Mouse (Mus musculus): ENCODE results near the gene Slco2a1. TPM values are rescaled to one million over a fixed set of nuclear protein-coding genes. Genes with fewer than 3 reads are reported as not detected.
A peak's percentile ranks its signal among the peaks of the same experiment; 100 is the strongest.
"Not testable (repeated sequence)": the region's sequence is repeated elsewhere in the genome, so short reads cannot be mapped to it uniquely, and the experiment has no call there.

Slco2a1 gene
- polyA plus RNA-seq, 1 experiment from 2014 or later, result 9.8 TPM

- H3K27me3 ChIP-seq (ENCODE audit: insufficient read depth, low read length), result no peaks in the 10 kb centered on the region
- peak overlapping the region; percentile 42; the same call in 1 of the 2 replicates for H3K27ac ChIP-seq
- DNase-seq (ENCODE audit: low spot score) (peak; percentile 41), ATAC-seq (replicated peaks; ENCODE audit: low FRiP score, low read depth) (peak; percentile 35; the same call in 1 of the 2 replicates)
- H3K9ac ChIP-seq (ENCODE audit: low read depth, low read length), result no peak overlapping the region
- H3K9me3 ChIP-seq (replicated peaks; ENCODE audit: low read length), result no peaks in the 10 kb centered on the region
- TF ChIP-seq CTCF (IDR thresholded peaks at IDR 0.05; ENCODE audit: low read depth), result no peak
- H3K36me3 ChIP-seq (ENCODE audit: insufficient read depth, low read length), result no peaks in the 10 kb centered on the region
- no peaks in the 10 kb centered on the region; the same call in 1 of the 2 replicates for H3K4me1 ChIP-seq (replicated peaks; ENCODE audit: insufficient read depth, low read length)
- H3K4me2 ChIP-seq (ENCODE audit: low read length), result no peak overlapping the region
- H3K4me3 ChIP-seq (replicated peaks; ENCODE audit: low read depth, low read length), result no peak overlapping the region
- WGBS, result 51% methylated on average over 9 of the region's 9 CpGs
Observed at GRCm38 (mm10) chr9:103090116-103090875, 101.8 kb downstream of the Slco2a1 start.

DNA sequence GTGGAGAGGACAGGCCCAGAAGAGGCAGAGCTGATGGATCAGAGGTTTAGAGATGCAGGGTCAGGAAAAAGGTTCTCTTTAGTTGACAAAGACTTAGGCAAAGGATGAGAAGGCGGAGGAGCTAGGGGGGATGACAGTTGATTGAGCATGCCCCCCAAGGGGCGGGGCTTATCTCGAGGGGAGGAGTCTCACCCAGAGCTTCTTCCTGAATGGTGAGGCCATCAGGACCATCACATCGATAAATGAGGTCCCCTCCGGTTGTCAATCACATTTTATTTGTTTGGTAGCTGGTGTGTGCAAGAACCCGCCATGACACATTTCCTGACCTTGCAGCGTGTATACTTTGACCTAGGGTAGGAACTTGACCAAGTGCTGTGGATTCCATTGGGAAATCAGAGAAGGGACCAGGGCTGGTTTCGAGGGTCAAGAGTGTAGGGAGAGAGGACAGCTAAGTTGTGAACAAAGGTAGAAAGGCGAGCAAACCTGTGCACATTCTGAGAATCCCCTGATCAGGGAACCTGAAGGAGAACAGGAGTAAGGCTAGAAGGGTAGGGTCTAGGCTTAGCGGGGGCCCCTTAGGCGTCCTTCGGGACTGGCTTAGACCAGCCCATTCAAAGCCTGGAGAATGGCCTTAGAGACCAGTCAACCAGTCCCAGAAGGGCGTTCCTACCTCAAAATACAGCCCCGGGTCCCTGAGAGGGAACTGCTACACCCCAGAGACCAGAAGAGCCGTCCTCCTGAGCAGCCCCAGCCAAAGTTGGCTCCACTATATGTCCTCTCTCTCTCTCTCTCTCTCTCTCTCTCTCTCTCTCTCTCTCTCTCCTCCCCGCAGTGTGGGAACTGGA is 102.7 kb downstream of the Slco2a1 start:
- Histone ChIP-seq H3K4me2 (ENCODE audit: low read length) (no peak overlapping the region), H3K4me1 (replicated peaks; ENCODE audit: insufficient read depth, low read length) (no peaks in the 10 kb centered on the region; the same call in 1 of the 2 replicates), H3K36me3 (ENCODE audit: insufficient read depth, low read length) (no peaks in the 10 kb centered on the region), H3K9me3 (replicated peaks; ENCODE audit: low read length) (no peaks in the 10 kb centered on the region), H3K9ac (ENCODE audit: low read depth, low read length) (no peak overlapping the region), H3K27me3 (ENCODE audit: insufficient read depth, low read length) (no peaks in the 10 kb centered on the region), H3K4me3 (replicated peaks; ENCODE audit: low read depth, low read length) (no peak overlapping the region), H3K27ac (no peak overlapping the region)
- no peak for DNase-seq (ENCODE audit: low spot score)
- WGBS, result 76% methylated on average over 16 of the region's 16 CpGs
- no peak for ATAC-seq (replicated peaks; ENCODE audit: low FRiP score, low read depth)
- TF ChIP-seq CTCF (IDR thresholded peaks at IDR 0.05; ENCODE audit: low read depth), result no peak

DNA sequence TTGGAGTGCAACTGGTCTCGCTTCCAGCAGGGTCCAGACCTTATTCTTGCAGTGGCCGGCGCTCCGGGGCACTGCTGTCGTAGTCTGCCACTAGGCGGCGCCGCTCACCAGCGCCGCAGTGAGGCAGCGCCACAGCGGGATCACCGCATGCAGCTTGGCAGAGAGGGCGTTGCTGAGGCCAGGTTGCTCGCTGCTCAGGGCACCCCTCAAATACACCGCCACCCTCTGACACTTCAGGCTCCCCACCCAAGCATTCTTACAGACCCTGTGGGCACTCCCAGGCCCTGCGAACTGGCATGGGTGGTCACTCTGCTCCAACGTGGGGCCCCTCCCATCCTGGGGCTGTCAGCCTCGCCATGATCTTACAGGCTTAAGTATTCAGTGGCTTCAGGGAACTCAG is 103.7 kb downstream of the Slco2a1 start:
- Histone ChIP-seq H3K27me3 (ENCODE audit: insufficient read depth, low read length) (no peaks in the 10 kb centered on the region), H3K9me3 (replicated peaks; ENCODE audit: low read length) (no peaks in the 10 kb centered on the region), H3K4me1 (replicated peaks; ENCODE audit: insufficient read depth, low read length) (no peaks in the 10 kb centered on the region; the same call in 1 of the 2 replicates), H3K9ac (ENCODE audit: low read depth, low read length) (peak overlapping the region; percentile 50; the same call in 1 of the 2 replicates), H3K4me2 (ENCODE audit: low read length) (peak overlapping the region; percentile 78), H3K36me3 (ENCODE audit: insufficient read depth, low read length) (no peaks in the 10 kb centered on the region), H3K4me3 (replicated peaks; ENCODE audit: low read depth, low read length) (peak overlapping the region; percentile 36), H3K27ac (peak overlapping the region; percentile 70)
- DNase-seq (ENCODE audit: low spot score) (peak; percentile 93), ATAC-seq (replicated peaks; ENCODE audit: low FRiP score, low read depth) (peak; percentile 87)
- TF ChIP-seq CTCF (IDR thresholded peaks at IDR 0.05; ENCODE audit: low read depth), result peak; percentile 98
- under 1% methylated on average over 19 of the region's 19 CpGs for WGBS

DNA sequence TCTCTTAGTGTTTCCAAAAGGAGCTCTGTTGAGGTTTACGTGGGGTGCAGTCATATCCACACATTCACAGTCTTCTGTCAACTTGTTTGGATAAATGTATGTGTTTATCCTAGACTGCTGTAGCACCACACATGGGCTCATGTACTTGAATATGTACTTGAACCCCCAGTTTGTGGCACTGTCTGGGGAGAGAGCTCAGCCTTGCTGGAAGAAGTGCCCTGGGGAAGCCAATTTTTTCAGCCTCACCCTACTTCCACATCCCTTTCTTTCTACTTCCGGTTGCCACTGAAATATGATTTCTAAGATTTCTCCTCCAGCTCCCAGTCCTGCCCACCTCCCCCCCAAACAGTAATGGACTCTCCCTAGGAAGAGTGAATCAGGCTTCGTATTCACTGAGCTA is 105.2 kb downstream of the Slco2a1 start:
- ATAC-seq (replicated peaks; ENCODE audit: low FRiP score, low read depth) (no peak), DNase-seq (ENCODE audit: low spot score) (no peak)
- Histone ChIP-seq H3K27me3 (ENCODE audit: insufficient read depth, low read length) (no peaks in the 10 kb centered on the region), H3K9me3 (replicated peaks; ENCODE audit: low read length) (no peaks in the 10 kb centered on the region), H3K4me2 (ENCODE audit: low read length) (no peak overlapping the region), H3K36me3 (ENCODE audit: insufficient read depth, low read length) (no peaks in the 10 kb centered on the region), H3K27ac (no peak overlapping the region), H3K9ac (ENCODE audit: low read depth, low read length) (no peak overlapping the region), H3K4me3 (replicated peaks; ENCODE audit: low read depth, low read length) (no peak overlapping the region), H3K4me1 (replicated peaks; ENCODE audit: insufficient read depth, low read length) (no peaks in the 10 kb centered on the region; the same call in 1 of the 2 replicates)
- WGBS, result 75% methylated on average over 3 of the region's 3 CpGs
- TF ChIP-seq CTCF (IDR thresholded peaks at IDR 0.05; ENCODE audit: low read depth), result no peak

- DNase-seq (ENCODE audit: low spot score) (peak; percentile 79), ATAC-seq (replicated peaks; ENCODE audit: low FRiP score, low read depth) (peak; percentile 47)
- Histone ChIP-seq H3K27ac (peak overlapping the region; percentile 63; the same call in 1 of the 2 replicates), H3K4me3 (replicated peaks; ENCODE audit: low read depth, low read length) (peak overlapping the region; percentile 24; the same call in 1 of the 2 replicates), H3K4me2 (ENCODE audit: low read length) (peak overlapping the region; percentile 51)
- not testable (repeated sequence) for H3K9me3 ChIP-seq (replicated peaks; ENCODE audit: low read length); H3K36me3 ChIP-seq (ENCODE audit: insufficient read depth, low read length); H3K27me3 ChIP-seq (ENCODE audit: insufficient read depth, low read length); H3K4me1 ChIP-seq (replicated peaks; ENCODE audit: insufficient read depth, low read length); H3K9ac ChIP-seq (ENCODE audit: low read depth, low read length)
- WGBS, result 18% methylated on average over 7 of the region's 14 CpGs
Observed at GRCm38 (mm10) chr9:103108341-103108798, 119.9 kb downstream of the Slco2a1 start.

Data from kidney, postnatal 0 days (tissue).